Mouse (Mus musculus): ENCODE data around the gene Spsb2. TPM values are rescaled to one million over a fixed set of nuclear protein-coding genes. Genes with fewer than 3 reads are reported as not detected.
"Not testable (repeated sequence)": the region's sequence is repeated elsewhere in the genome, so short reads cannot be mapped to it uniquely, and the experiment has no call there.

Spsb2 gene
- total RNA-seq, 2 experiments from 2014 or later: 3.4 to 4.6 TPM

DNA sequence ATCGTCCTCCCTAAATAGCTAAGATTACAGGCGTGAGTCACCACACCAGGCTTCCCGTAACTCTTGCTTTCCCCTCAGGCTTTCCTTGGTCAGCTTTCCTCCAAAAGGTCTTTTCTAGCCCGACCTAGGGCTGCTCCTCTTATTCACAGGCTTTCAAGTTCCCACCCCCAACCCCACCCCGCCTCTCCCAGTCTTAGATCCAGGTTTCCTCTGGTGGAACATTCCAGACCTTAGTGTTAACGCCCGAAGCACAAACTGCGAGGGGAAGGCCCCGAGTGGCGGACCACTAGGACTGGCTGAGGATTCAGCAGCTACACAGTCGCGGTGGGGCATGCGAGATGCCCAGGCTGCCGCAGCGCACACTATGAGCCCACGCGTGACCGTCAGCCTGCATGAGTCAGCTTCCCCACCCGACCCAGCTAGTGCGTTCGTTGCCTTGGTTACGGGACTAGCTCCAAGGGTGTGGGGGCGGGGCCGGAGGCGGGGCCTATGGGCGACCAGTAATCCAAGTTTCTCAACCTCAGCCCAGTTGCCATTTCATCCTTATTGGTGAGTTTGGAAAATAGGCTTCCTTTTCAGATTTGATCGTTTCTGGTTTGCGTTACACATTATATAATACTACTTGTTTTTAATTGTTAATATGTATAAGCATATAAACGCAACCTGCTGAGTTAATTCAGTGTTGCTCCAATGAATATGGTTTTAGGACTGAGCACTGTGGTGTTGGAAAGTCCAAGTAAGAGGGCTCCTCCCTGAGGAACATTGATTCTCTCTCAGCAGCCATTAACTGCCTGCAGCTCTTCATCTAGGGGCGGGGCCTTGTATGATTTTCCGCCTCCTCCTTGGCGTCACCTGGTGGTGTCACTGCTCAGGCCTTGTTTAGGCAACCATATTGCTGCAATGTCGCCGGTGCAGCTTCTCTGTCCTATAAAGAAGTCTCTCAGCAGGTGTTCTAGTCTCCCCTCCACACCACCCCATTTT, 2.8 kb upstream of the Spsb2 start:
- peak; percentile 52 for TF ChIP-seq CTCF (conservative IDR thresholded peaks at IDR 0.05)
- Histone ChIP-seq H3K27ac (peak overlapping the region; percentile 92), H3K4me3 (peak overlapping the region; percentile 62)
- DNase-seq (ENCODE audit: low spot score in 2 of 2): peak; percentile 96

DNA sequence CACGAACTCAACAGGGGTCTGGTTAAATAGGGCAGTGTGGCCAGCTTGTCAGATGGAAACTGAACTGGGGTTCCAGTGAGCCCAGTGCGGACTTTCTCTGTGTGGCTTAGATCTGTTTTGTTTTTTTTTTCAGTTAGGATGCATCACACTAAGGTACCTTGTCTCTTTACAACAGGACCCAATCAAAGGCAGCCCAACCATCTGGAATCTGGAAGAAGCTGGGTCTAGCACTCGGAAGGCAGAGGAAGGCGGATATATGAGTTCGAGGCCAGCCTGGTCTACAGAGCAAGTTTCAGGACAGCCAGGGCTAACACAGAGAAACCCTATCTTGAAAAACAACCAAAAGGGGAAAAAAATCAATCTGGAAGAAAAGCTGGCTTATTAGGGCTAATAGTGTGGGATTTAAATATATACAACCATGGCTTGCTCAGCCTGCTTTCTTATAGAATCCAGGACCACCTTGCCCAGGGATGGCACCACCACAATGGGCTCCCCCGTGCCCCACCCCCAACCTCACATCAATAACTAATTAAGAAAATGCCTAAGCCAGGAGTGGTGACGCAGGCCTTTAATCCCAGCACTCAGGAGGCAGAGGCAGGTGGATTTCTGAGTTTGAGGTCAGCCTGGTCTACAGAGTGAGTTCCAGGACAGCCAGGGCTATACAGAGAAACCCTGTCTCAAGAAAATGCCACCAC, 1.9 kb upstream of the Spsb2 start:
- DNase-seq (ENCODE audit: low spot score in 2 of 2): no peak
- Histone ChIP-seq H3K4me3 (peak overlapping the region; percentile 62), H3K27ac (peak overlapping the region; percentile 92)
- no peak for TF ChIP-seq CTCF (conservative IDR thresholded peaks at IDR 0.05)

DNA sequence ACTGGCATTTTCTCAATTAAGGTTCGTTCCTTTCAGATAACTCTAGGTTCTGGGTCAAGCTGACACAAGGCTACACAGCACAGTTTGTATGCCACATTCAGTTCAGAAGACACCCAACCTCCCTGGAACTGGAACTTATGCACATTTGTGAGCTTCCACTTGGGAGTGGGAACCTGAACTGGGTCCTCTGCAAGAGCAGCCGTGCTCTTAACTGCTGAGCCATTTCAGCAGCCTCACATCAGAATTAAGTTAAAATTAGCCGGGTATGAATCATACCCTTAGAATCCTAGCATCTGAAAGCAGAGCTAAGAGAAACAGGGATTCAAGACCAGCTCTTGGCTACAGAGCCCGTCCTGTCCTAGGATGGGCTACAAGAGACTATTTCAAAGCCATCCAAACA, 1.1 kb upstream of the Spsb2 start:
- no peak for DNase-seq (ENCODE audit: low spot score in 2 of 2)
- Histone ChIP-seq H3K27ac (peak overlapping the region; percentile 92), H3K4me3 (no peak overlapping the region)
- no peak for TF ChIP-seq CTCF (conservative IDR thresholded peaks at IDR 0.05)

DNA sequence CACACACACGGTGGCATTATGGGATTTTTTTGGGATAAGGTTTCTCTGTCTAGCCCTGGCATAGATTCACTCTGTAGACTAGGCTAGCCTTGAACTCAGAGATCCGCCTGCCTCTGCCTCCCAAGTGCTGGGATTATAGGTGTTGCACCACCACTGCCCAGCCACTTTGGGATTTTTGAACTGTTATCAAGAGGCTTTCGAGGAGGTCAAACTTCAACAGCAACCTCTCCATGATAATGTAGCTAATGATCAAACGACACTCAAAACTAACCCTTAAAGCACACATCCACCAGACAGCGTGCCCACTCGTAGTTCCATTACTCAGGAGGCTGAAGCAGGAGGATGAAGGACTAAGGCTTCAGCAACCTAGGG, 489 bp upstream of the Spsb2 start:
- H3K27ac ChIP-seq: peak overlapping the region; percentile 68; the same call in 1 of the 2 replicates
- no peak for TF ChIP-seq CTCF (conservative IDR thresholded peaks at IDR 0.05)
- H3K4me3 ChIP-seq: no peak overlapping the region
- DNase-seq (ENCODE audit: low spot score in 2 of 2): no peak

DNA sequence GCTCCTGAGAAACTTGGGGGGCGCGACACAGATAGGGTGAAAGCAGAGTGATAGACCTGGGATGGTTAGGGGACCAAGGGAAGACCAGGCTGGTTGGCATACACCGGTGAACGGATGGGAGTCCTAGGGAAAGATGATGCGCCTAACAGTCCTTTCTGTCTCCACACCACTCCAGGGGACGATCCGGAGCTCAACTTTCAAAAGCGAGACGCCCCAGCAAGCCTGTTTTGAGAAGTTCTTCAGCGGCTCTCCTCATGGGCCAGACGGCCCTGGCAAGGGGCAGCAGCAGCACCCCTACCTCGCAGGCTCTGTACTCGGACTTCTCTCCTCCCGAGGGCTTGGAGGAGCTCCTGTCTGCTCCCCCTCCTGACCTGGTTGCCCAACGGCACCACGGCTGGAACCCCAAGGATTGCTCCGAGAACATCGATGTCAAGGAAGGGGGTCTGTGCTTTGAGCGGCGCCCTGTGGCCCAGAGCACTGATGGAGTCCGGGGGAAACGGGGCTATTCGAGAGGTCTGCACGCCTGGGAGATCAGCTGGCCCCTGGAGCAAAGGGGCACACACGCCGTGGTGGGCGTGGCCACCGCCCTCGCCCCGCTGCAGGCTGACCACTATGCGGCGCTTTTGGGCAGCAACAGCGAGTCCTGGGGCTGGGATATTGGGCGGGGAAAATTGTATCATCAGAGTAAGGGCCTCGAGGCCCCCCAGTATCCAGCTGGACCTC, 752 bp downstream of the Spsb2 start:
- Histone ChIP-seq H3K27ac (peak overlapping the region; percentile 71), H3K4me3 (peak overlapping the region; percentile 64)
- DNase-seq (ENCODE audit: low spot score in 2 of 2): peak in 1 of 2 experiments; percentile 50
- TF ChIP-seq CTCF (conservative IDR thresholded peaks at IDR 0.05): peak; percentile 83

DNA sequence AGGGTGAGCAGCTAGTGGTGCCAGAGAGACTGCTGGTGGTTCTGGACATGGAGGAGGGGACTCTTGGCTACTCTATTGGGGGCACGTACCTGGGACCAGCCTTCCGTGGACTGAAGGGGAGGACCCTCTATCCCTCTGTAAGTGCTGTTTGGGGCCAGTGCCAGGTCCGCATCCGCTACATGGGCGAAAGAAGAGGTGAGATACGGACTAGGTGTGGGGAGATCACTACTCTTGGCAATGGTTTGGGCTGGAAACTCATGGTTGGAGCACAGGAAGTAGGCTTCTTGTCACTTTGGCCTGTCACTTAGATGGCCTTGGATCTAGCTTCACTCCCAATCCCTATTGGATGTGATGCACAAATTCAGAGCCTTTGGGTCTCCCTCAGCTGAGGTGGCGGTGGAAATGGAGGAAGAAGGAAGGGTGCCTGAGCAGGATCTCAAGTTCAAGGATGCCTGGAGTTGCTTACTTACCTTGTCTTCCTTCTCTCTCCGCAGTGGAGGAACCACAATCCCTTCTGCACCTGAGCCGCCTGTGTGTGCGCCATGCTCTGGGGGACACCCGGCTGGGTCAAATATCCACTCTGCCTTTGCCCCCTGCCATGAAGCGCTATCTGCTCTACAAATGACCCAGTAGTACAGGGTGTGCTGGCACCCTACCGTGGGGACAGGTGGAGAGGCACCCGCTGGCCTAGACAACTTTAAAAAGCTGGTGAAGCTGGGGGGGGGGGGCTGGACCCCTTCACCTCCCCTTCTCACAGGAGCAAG, 1.5 kb downstream of the Spsb2 start:
- Histone ChIP-seq H3K27ac (peak overlapping the region; percentile 71; the same call in 1 of the 2 replicates), H3K4me3 (peak overlapping the region; percentile 64)
- TF ChIP-seq CTCF (conservative IDR thresholded peaks at IDR 0.05): no peak
- DNase-seq (ENCODE audit: low spot score in 2 of 2): no peak

DNA sequence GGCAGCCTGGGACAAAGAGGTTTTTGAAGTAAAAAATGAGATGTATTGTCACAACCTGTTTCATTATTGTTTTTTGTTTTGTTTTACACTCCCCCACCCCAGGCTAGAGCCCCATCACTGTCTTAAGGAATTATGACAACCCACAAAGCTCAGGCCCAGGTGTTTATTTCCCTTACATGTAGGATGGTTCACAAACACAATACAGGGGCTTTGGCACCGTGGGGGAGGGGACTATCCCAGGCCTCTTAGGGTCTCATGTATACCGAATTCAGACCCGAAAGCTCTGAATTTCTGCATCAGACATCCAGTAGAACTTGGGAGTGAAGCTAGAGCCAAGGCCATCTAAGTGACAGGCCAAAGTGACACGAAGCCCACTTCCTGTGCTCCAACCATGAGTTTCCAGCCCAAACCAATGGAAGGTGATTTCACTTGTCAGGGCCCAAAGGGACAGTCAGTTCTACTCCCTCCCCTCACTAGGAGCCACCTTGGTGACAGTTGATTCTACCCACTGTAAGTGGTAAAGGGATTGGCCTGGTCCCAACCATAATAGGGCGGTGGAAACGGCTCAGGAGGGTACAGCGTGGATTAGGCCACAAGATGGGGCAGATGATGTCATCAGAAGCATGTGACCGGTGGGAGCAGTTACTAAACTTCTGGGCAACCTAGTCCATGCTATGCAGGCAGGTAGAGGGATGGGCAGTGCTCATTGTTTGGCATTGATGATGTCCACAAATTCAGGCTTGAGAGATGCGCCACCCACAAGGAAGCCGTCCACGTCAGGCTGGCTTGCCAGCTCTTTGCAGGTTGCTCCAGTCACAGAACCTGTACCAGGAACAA, 2.3 kb downstream of the Spsb2 start:
- H3K4me3 ChIP-seq; DNase-seq (ENCODE audit: low spot score in 2 of 2); H3K27ac ChIP-seq: not testable (repeated sequence)

DNA sequence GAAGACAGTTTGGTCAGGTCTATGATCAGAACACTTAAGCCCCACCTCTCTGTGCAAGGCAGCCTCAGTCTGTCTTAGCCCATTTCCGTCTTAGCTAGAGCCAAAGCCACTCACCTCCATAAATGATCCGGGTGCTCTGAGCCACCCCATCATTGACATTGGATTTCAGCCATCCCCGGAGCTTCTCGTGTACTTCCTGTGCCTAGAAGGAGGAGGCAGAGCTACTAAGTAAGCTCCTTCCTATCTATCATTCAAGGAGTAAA, 2.9 kb downstream of the Spsb2 start:
- no peak overlapping the region for H3K27ac ChIP-seq
- no peak for TF ChIP-seq CTCF (conservative IDR thresholded peaks at IDR 0.05)
- no peak for DNase-seq (ENCODE audit: low spot score in 2 of 2)
- no peak overlapping the region for H3K4me3 ChIP-seq

DNA sequence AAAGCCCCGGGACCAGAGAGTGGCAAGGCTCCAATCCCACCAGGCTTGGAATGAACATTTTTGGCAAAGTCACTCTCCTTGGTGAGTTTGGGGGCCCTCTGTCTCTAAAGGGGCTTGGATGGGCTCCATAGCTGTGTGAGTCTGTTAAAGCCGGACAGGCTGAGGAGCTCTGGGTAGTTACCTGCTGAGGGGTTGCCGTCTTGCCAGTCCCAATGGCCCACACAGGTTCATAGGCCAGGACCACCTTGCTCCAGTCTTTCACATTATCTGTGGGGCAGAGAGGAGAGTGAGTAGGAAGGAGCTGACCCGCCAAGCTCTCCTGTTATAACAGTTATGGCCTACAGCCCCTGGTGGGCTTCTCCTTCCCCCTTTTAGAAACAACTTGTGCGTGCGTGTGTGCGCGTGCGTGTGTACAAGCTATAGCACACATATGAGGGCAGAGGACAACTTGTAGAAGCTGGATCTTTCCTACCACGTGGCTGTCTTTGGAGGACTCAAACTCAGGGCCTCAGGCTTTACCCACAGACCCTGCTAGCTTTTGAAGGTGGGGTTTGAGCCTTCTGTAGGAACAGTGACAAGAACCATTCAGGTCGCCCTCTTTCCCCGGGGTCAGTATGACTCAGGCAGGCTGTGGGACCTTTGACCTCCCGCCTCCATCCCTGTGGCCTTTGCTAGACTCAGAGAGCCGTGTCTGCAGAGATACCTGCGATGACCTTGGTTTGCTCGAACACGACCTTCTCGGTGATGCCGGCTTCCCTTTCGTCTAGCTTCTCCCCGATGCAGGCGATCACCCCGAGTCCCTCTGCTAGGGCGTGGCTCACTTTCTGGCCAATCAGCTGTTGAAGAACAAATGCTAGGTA, 3.5 kb downstream of the Spsb2 start:
- H3K4me3 ChIP-seq: peak overlapping the region; percentile 77; the same call in 1 of the 2 replicates
- peak overlapping the region; percentile 98; the same call in 1 of the 2 replicates for H3K27ac ChIP-seq
- DNase-seq (ENCODE audit: low spot score in 2 of 2): no peak
- no peak for TF ChIP-seq CTCF (conservative IDR thresholded peaks at IDR 0.05)

DNA sequence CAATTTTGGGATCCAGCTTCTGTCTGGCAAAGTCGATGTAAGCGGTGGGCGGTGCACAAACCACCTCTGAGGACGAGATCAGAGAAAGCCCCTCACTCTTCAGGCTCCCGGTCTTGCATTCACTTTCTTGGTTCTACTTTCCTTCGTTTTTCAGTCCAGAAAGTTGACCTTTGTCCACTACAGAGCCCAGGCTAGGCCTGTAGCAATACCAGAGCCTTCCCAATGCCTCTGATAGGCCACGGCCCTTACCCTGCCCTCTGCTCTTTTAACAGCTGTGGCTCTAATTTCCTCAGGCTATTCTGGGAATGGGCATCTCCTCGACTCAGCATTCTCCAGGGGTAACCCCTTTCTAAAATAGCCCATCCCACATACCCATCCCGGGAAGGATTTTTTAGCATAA, 4.4 kb downstream of the Spsb2 start:
- no peak for TF ChIP-seq CTCF (conservative IDR thresholded peaks at IDR 0.05)
- no peak for DNase-seq (ENCODE audit: low spot score in 2 of 2)

DNA sequence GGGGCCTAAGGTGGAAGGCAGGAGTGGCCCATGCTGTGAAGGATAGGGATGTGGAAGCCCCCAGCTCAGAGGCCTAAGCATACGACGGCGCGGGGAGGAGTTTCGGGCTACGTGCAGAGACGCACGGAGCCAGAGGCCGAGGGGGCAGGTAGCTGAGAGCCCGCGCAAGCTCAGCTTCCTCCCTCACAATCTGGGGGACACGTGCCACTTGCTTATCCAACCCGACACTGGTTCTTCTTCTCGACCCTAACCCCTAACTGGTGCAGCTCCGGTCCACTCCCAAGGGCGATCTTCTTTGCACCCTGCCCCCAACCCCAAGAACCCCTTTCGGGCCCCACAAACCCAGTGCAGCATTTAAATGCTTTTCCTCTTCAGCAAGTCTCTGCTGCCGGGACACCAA, 5.0 kb downstream of the Spsb2 start:
- peak; percentile 73 to 77 for DNase-seq (ENCODE audit: low spot score in 2 of 2)
- Histone ChIP-seq H3K27ac (peak overlapping the region; percentile 98), H3K4me3 (peak overlapping the region; percentile 77)
- TF ChIP-seq CTCF (conservative IDR thresholded peaks at IDR 0.05): no peak

More for the DNA sequence above, 4.4 kb downstream of the Spsb2 start:
- H3K27ac ChIP-seq: peak overlapping the region; percentile 98
- H3K4me3 ChIP-seq: peak overlapping the region; percentile 77

All from layer of hippocampus, adult 2 months (tissue).